Mouse (Mus musculus) limb, embryonic 14.5 days (tissue): Measurements from ENCODE around the gene Rplp2. TPM values are rescaled to one million over a fixed set of nuclear protein-coding genes. Genes with fewer than 3 reads are reported as not detected.

ENCODE experiments used
- ATAC-seq: fragments of 200-750 bp; cut with Nextera tagmentation; 2 replicates; pipeline ENCODE4 v1.8.0; 2017; ENCODE audit warnings: low read depth, moderate number of reproducible peaks, moderate TSS enrichment; ENCODE audit not compliant: low FRiP score
- DNase-seq: peaks from one replicate; pipeline ENCODE4 v3.0.0-alpha.2; 2015; ENCODE audit warnings: low spot score
- H3K27ac ChIP-seq: fragments of 300-500 bp; sonication (generic); replicated peaks from 2 replicates; pipeline ENCODE4 v1.5.1; 2014; ENCODE audit warnings: low read depth, mild to moderate bottlenecking, low read length, moderate library complexity, mixed read lengths
- H3K27me3 ChIP-seq: fragments of 300-500 bp; sonication (generic); 2 replicates; pipeline ENCODE4 v1.6.1; 2014; ENCODE audit warnings: low read length, mixed read lengths; ENCODE audit not compliant: control insufficient read depth, insufficient read depth
- H3K36me3 ChIP-seq: fragments of 300-500 bp; sonication (generic); 2 replicates; pipeline ENCODE4 v1.6.1; 2014; ENCODE audit warnings: mild to moderate bottlenecking, low read length, moderate library complexity, mixed read lengths; ENCODE audit not compliant: control insufficient read depth, insufficient read depth
- H3K4me1 ChIP-seq: fragments of 300-500 bp; sonication (generic); 2 replicates; pipeline ENCODE4 v1.6.1; 2014; ENCODE audit warnings: antibody characterized with exemption, low read length, mixed read lengths; ENCODE audit not compliant: control insufficient read depth, insufficient read depth
- H3K4me2 ChIP-seq: fragments of 300-500 bp; sonication (generic); replicated peaks from 2 replicates; pipeline ENCODE4 v1.6.1; 2014; ENCODE audit warnings: low read depth, mild to moderate bottlenecking, low read length, moderate library complexity; ENCODE audit not compliant: severe bottlenecking
- H3K4me3 ChIP-seq: fragments of 300-500 bp; sonication (generic); replicated peaks from 2 replicates; pipeline ENCODE4 v1.5.1; 2014; ENCODE audit warnings: low read length
- H3K9ac ChIP-seq: fragments of 300-500 bp; sonication (generic); 2 replicates; pipeline ENCODE4 v1.6.1; 2014; ENCODE audit warnings: mild to moderate bottlenecking, low read depth, low read length, moderate library complexity; ENCODE audit not compliant: severe bottlenecking
- H3K9me3 ChIP-seq: fragments of 300-500 bp; sonication (generic); 2 replicates; pipeline ENCODE4 v1.6.1; 2016; ENCODE audit warnings: low read length; ENCODE audit not compliant: control insufficient read depth
- POLR2A ChIP-seq: fragments of 200-500 bp; IDR thresholded peaks from 2 replicates; pipeline ENCODE4 v1.8.0; 2012; ENCODE audit warnings: inconsistent platforms, mild to moderate bottlenecking, moderate library complexity, borderline replicate concordance; ENCODE audit not compliant: insufficient read depth, insufficient read length; ENCODE audit errors: extremely low read depth
- WGBS: fragments of 180-500 bp; shearing (Covaris S2); extraction: QIAGEN DNeasy Blood & Tissue Kit; methylation state at CpG from one replicate; pipeline ENCODE4 v1.1.7; 2014; 5-methylcytosine and 5-hydroxymethylcytosine counted together
- polyA plus RNA-seq, 2 experiments: library from polyadenylated mRNA; depleted of rRNA in 1 of 2; stranded (reverse) in 1 of 2; unstranded in 1 of 2; fragments of >200 nt; fragmentation: Nextera tagmentation in 1 of 2; extraction: Ambion mirVana in 1 of 2; gene quantifications; 2 replicates each; pipeline versions ENCODE4 v1.2.1 to v1.2.3; 2012 to 2014

Gene Rplp2
- polyA plus RNA-seq, 2 experiments, result 1,364 to 1,375 TPM

- 73% methylated on average over 2 of the region's 2 CpGs for WGBS
- no peak for ATAC-seq
- no peak for DNase-seq
These were observed 6.5 kb downstream of the Rplp2 start for GRCm38 (mm10) chr7:141453636-141454035.

GRCm38 (mm10) chr7:141454967-141455551 lies 7.9 kb downstream of the Rplp2 start, which contains the start of gene Pnpla2:
Gene Pnpla2 (plus strand): TSS chr7:141455198.
- Histone ChIP-seq H3K27me3 (no peaks in the 10 kb centered on the region), H3K9me3 (no peaks in the 10 kb centered on the region), H3K4me1 (0 out of 2 replicates have a peak, but pooled peaks cover 6% of the 10 kb centered on the region), H3K9ac (peak within 1 kb of the TSS; percentile 56), H3K27ac (no peak within 1 kb of the TSS), H3K4me3 (peak within 1 kb of the TSS; percentile 57), H3K36me3 (peaks cover 31% of the 10 kb centered on the region), H3K4me2 (peak within 1 kb of the TSS; percentile 92)
- ATAC-seq (peak; percentile 87), DNase-seq (peak; percentile 90)
- peak; percentile 69; the same call in 1 of the 2 replicates for TF ChIP-seq POLR2A
- WGBS, result 3% methylated on average over 45 of the region's 45 CpGs

More at GRCm38 (mm10) chr7:141453636-141454035, 6.5 kb downstream of the Rplp2 start:
- no peak for TF ChIP-seq POLR2A
- Histone ChIP-seq H3K9me3 (no peaks in the 10 kb centered on the region), H3K9ac (no peak overlapping the region), H3K4me3 (no peak overlapping the region), H3K27ac (no peak overlapping the region), H3K4me2 (no peak overlapping the region), H3K4me1 (peaks cover 10% of the 10 kb centered on the region), H3K36me3 (peaks cover 38% of the 10 kb centered on the region), H3K27me3 (no peaks in the 10 kb centered on the region)

- Histone ChIP-seq H3K27me3 (peaks cover 2% of the 10 kb centered on the region), H3K4me3 (peak overlapping the region; percentile 57), H3K4me2 (peak overlapping the region; percentile 92), H3K4me1 (0 out of 2 replicates have a peak, but pooled peaks cover 6% of the 10 kb centered on the region), H3K9me3 (no peaks in the 10 kb centered on the region), H3K36me3 (peaks cover 24% of the 10 kb centered on the region), H3K9ac (peak overlapping the region; percentile 56), H3K27ac (no peak overlapping the region)
- TF ChIP-seq POLR2A, result no peak
- DNase-seq, result no peak
- 1% methylated on average over 23 of the region's 23 CpGs for WGBS
- ATAC-seq, result no peak
These were observed 8.6 kb downstream of the Rplp2 start for GRCm38 (mm10) chr7:141455610-141456314.

GRCm38 (mm10) chr7:141456739-141457138 lies 9.6 kb downstream of the Rplp2 start:
- H3K9ac ChIP-seq, result no peak overlapping the region
- peaks cover 8% of the 10 kb centered on the region; the same call in 1 of the 2 replicates for H3K4me1 ChIP-seq
- peaks cover 12% of the 10 kb centered on the region for H3K27me3 ChIP-seq
- TF ChIP-seq POLR2A, result no peak
- no peak overlapping the region for H3K4me2 ChIP-seq
- H3K36me3 ChIP-seq, result peaks cover 14% of the 10 kb centered on the region
- H3K27ac ChIP-seq, result no peak overlapping the region
- DNase-seq (no peak), ATAC-seq (no peak)
- H3K9me3 ChIP-seq, result no peaks in the 10 kb centered on the region
- 87% methylated on average over 6 of the region's 6 CpGs for WGBS
- no peak overlapping the region for H3K4me3 ChIP-seq

- H3K4me3 ChIP-seq, result no peak overlapping the region
- ATAC-seq (no peak), DNase-seq (no peak)
- peaks cover 13% of the 10 kb centered on the region; the same call in 1 of the 2 replicates for H3K4me1 ChIP-seq
- H3K27me3 ChIP-seq, result peaks cover 17% of the 10 kb centered on the region
- H3K9ac ChIP-seq, result no peak overlapping the region
- WGBS, result 93% methylated on average over 14 of the region's 14 CpGs
- no peak overlapping the region for H3K27ac ChIP-seq
- peaks cover 9% of the 10 kb centered on the region for H3K36me3 ChIP-seq
- no peak overlapping the region for H3K4me2 ChIP-seq
- no peak for TF ChIP-seq POLR2A
- H3K9me3 ChIP-seq, result no peaks in the 10 kb centered on the region
These were observed 10.1 kb downstream of the Rplp2 start for GRCm38 (mm10) chr7:141457236-141457635.
